Mouse (Mus musculus) ES-E14 (cell line): ENCODE measurements at regions not wholly inside any gene's neighbourhood (a gene's known extent, or its start where the extent isn't known, plus 50 kb on each side); places are given as distances from the start of the nearest gene placed in this dataset.
"Not testable (repeated sequence)": the region's sequence is repeated elsewhere in the genome, so short reads cannot be mapped to it uniquely, and the experiment has no call there.

ENCODE experiments used
- DNase-seq: peaks from one replicate; pipeline ENCODE4 v3.0.0-alpha.2; 2013; ENCODE audit warnings: low read depth, low spot score
- H3K27ac ChIP-seq: 2 replicates; pipeline ENCODE4 v1.5.1; 2012; ENCODE audit warnings: low read depth, mild to moderate bottlenecking, low read length, moderate library complexity, mixed read lengths; ENCODE audit not compliant: poor library complexity, insufficient read depth, severe bottlenecking
- H3K36me3 ChIP-seq: 2 replicates; pipeline ENCODE4 v1.6.1; 2012; ENCODE audit warnings: mild to moderate bottlenecking, low read length, moderate library complexity, mixed read lengths; ENCODE audit not compliant: control insufficient read depth, poor library complexity, insufficient read depth, severe bottlenecking
- H3K4me1 ChIP-seq, 2 experiments: fragments of 150-350 bp in 1 of 2; sonication (generic) in 1 of 2; 2 replicates each; pipeline ENCODE4 v1.6.1; 2012; ENCODE audit warnings: low read length in 2 of 2, mild to moderate bottlenecking in 1 of 2, mixed read lengths in 1 of 2; ENCODE audit not compliant: control insufficient read depth in 2 of 2, insufficient read depth in 2 of 2, poor library complexity in 1 of 2
- H3K4me3 ChIP-seq, 2 experiments: fragments of 150-350 bp in 1 of 2; sonication (generic) in 1 of 2; 2 replicates each; pipeline ENCODE4 v1.5.1; 2012; ENCODE audit warnings: low read length in 2 of 2, low read depth in 1 of 2, mild to moderate bottlenecking in 1 of 2, mixed read lengths in 1 of 2; ENCODE audit not compliant: insufficient read depth in 1 of 2, poor library complexity in 1 of 2, severe bottlenecking in 1 of 2
- H3K9ac ChIP-seq: 2 replicates; pipeline ENCODE4 v1.6.1; 2012; ENCODE audit warnings: low read depth, mild to moderate bottlenecking, low read length, mixed read lengths; ENCODE audit not compliant: poor library complexity, insufficient read depth, severe bottlenecking
- H3K9me3 ChIP-seq: fragments of 150-350 bp; sonication (generic); 2 replicates; pipeline ENCODE4 v1.6.1; 2012; ENCODE audit warnings: low read depth, mild to moderate bottlenecking, low read length; ENCODE audit not compliant: control insufficient read depth, insufficient read depth
- CHD2 ChIP-seq: IDR thresholded peaks from 2 replicates; pipeline ENCODE4 v1.6.1; 2014; ENCODE audit warnings: mild to moderate bottlenecking, low read depth, low read length, inconsistent platforms
- HCFC1 ChIP-seq: IDR thresholded peaks from 2 replicates; pipeline ENCODE4 v1.6.1; 2012; ENCODE audit warnings: low read length, inconsistent platforms, borderline replicate concordance; ENCODE audit not compliant: insufficient read depth
- MAFK ChIP-seq: IDR thresholded peaks from 2 replicates; pipeline ENCODE4 v1.6.1; 2014; ENCODE audit warnings: mild to moderate bottlenecking, low read depth, low read length, inconsistent platforms; ENCODE audit not compliant: insufficient read depth
- ZC3H11A ChIP-seq: IDR thresholded peaks from 2 replicates; pipeline ENCODE4 v1.6.1; 2012; ENCODE audit warnings: low read depth, mild to moderate bottlenecking, inconsistent platforms, low read length, borderline replicate concordance
- ZNF384 ChIP-seq: IDR thresholded peaks from 2 replicates; pipeline ENCODE4 v1.6.1; 2012; ENCODE audit warnings: low read depth, low read length, inconsistent platforms
- in situ Hi-C, 2 experiments: fragments of 600-800 bp; cut with MboI; formaldehyde crosslinking; loops; one replicate each; pipeline ENCODE4 v1.15.1; 2025; ENCODE audit warnings: low sequenced_read_pairs in 2 of 2, inconsistent platforms in 1 of 2; ENCODE audit not compliant: unreplicated experiment in 2 of 2

DNA sequence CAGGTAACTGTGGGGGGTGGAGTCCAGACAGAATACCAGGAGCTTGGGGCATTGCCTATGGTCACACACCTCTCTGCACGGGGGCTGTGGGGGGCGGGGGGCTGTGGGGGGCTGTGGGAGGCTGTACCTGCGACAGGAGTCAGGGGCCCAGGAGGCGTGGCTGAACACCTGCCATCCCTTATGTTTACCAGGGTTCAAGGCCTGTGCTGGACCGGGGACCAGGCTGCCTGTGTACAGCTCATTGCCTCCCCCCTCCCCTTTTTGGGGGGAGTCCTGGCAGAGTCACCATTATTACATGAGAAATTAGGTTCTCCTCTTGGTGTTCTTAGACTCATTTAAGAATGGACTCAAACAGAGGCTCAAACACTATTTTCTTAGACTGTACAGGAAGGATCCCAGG, 78.5 kb downstream of the Xrcc2 start:
- TF ChIP-seq MAFK (no peak), CHD2 (no peak), HCFC1 (no peak), ZC3H11A (no peak), ZNF384 (no peak)
- DNase-seq: no peak
- Histone ChIP-seq H3K36me3 (no peaks in the 10 kb centered on the region), H3K4me3 (no peak overlapping the region), H3K9ac (no peak overlapping the region), H3K9me3 (no peaks in the 10 kb centered on the region), H3K27ac (no peak overlapping the region), H3K4me1 (peaks cover 0 to 3% of the 10 kb centered on the region in 2 experiments; a peak in 1 of 4 replicates)
- in situ Hi-C loops: no loop called here

DNA sequence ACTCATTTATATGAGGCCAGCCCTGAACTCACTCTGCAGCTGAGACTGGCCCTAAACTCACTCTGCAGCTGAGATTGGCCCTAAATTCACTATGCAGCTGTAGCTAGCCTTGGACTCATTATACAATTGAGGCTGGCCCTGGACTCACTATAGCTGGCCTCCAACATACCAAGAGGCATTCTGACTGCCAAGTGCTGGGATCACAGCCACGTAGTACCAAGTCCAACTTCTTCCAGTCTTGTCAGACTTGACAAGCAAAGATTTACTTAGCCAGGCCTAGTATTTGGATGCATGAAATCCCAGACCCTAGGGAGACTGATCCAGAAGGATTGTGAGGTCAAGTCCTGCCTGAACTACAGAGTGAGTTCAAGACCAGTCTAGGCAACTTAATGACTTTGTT, 81.6 kb downstream of the Xrcc2 start:
- H3K36me3 ChIP-seq: no peaks in the 10 kb centered on the region
- no peaks in the 10 kb centered on the region for H3K9me3 ChIP-seq
- no peak for DNase-seq
- in situ Hi-C loops: no loop called here
- H3K4me1 ChIP-seq: peaks cover 0 to 3% of the 10 kb centered on the region in 2 experiments; a peak in 1 of 4 replicates
- TF ChIP-seq CHD2: no peak
- no peak for TF ChIP-seq HCFC1
- TF ChIP-seq MAFK: no peak
- no peak for TF ChIP-seq ZNF384
- TF ChIP-seq ZC3H11A: no peak
- no peak overlapping the region for H3K27ac ChIP-seq
- H3K4me3 ChIP-seq: no peak overlapping the region
- no peak overlapping the region for H3K9ac ChIP-seq

DNA sequence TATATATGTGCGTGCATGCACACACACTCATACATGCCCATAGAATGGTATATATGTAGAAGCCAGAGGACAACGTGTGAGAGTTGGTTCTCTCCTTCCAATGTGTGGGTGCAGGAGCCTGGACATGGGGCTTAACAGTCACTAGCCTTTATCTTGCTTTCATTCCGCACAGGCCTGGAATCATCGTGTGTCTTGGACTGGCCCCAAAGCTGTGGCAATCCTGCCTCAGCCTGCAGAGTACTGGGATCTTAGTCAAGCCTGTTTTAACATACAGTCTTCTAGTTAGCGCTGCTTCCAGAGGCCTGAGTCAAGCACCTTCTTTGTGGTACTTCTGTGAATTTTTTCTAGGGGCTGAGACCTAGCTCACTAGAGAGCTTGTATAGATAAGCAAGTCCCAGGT, 85.8 kb downstream of the Xrcc2 start:
- in situ Hi-C loops: no loop called here
- no peak for DNase-seq
- no peak overlapping the region for H3K4me3 ChIP-seq
- no peaks in the 10 kb centered on the region for H3K9me3 ChIP-seq
- H3K4me1 ChIP-seq: no peaks in the 10 kb centered on the region
- no peak overlapping the region for H3K27ac ChIP-seq
- TF ChIP-seq ZNF384 (no peak), ZC3H11A (no peak), HCFC1 (no peak), MAFK (no peak)
- H3K36me3 ChIP-seq: no peaks in the 10 kb centered on the region
- H3K9ac ChIP-seq: no peak overlapping the region

DNA sequence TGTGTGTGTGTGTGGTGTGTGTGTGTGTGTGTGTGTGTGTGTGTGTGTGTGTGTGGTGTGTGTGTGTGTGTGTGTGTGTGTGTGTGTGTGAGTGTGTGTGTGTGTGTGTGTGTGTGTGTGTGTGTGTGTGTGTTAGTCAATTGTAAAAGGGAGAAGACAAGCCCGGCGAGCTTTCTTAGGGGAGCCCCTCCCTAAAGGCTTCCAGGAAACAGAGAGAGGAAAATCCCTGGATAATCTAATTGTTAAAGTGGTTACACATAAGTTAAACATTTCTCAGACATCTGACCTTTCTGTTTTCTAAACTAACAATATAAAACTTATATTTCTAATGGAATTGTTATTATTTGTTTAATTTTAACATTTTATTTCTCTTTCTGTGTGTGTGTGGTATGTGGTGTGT, 86.3 kb downstream of the Xrcc2 start:
- H3K9me3 ChIP-seq, H3K4me1 ChIP-seq, H3K27ac ChIP-seq, H3K9ac ChIP-seq, in situ Hi-C loops, H3K4me3 ChIP-seq, H3K36me3 ChIP-seq, DNase-seq: not testable (repeated sequence)

DNA sequence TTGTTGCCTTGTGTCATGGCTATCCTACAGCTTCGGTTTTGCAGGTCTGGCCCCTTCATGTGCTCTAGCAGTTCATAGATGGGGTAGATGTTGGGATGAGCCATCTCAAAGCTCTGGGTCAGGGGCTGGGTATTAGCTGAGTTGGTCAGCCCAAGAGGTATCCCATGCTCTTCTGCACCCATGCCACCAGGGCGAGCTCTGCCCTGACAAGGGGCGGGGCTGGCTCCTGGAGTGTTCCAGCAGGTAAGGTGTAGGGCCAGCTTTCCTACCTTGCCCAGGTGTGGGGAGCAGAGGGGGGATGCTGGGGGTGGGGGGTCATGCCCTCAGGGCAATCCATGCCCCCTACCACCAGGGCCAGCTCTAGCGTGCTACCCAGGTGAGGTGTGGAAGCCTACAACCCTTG, 91.0 kb downstream of the Xrcc2 start:
- Histone ChIP-seq H3K36me3 (no peaks in the 10 kb centered on the region), H3K4me1 (peaks cover 0 to 8% of the 10 kb centered on the region in 2 experiments; a peak in 1 of 4 replicates), H3K9ac (no peak overlapping the region), H3K9me3 (no peaks in the 10 kb centered on the region), H3K4me3 (no peak overlapping the region), H3K27ac (no peak overlapping the region)
- DNase-seq: no peak
- TF ChIP-seq ZC3H11A (no peak), MAFK (no peak), CHD2 (no peak), HCFC1 (no peak), ZNF384 (no peak)
- in situ Hi-C loops: no loop called here
